In the genomic region with DNA sequence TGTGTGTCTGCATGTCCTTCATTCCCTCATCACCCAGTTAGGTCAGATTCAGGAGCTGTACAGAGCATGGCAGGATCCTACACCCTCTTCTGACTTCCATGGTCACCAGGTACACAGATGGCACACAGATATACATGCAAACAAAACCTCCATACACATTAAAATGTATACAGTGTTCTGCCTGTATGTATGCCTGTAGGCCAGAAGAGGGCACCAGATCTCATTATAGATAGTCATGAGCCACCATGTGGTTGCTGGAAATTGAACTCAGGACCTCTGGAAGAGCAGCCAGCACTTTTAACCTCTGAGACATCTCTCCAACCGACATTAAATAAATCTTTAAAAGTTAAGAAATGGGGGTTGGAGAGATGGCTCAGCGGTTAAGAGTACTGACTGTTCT, we compare ENCODE assay signal across 19 mouse cellular contexts. TPM values are rescaled to one million over a fixed set of nuclear protein-coding genes. Genes with fewer than 3 reads are reported as not detected.
DNase-seq lines count a peak whose midpoint lies in the region; ATAC-seq and TF ChIP-seq lines count a peak whose summit lies in the region.
"Had no signal": no experiment of that assay in that cellular context is flagged by ENCODE, and none has a peak within 500 bp of the region (broad histone marks: within the 10 kb centered on the region; RNA-seq: fewer than 3 reads in every experiment).

No protein-coding gene starts in this region.

- no peak for TF ChIP-seq EP300 in MEL (IDR thresholded peaks at IDR 0.05; ENCODE audit: low read depth in 1 of 2, low read length in 2 of 2)

- TF ChIP-seq POLR2A in MEL (IDR thresholded peaks at IDR 0.05; ENCODE audit: control insufficient read depth in 1 of 2, insufficient read depth in 1 of 2, low read depth in 1 of 2, low read length in 2 of 2, poor library complexity in 1 of 2): no peak

- no peak for ATAC-seq in kidney, postnatal 0 days (replicated peaks; ENCODE audit: low FRiP score, low read depth)
- ATAC-seq in midbrain, postnatal 0 days (ENCODE audit: low FRiP score): no peak
- no peak for ATAC-seq in midbrain, embryonic 14.5 days (ENCODE audit: low FRiP score, low TSS enrichment)
- ATAC-seq: CD4-positive, CD25-positive, alpha-beta regulatory T cell, adult 4 months; forebrain, embryonic 13.5 days; midbrain, embryonic 16.5 days had no signal

- H3K9ac ChIP-seq in kidney, postnatal 0 days (ENCODE audit: low read depth, low read length): no peak overlapping the region
- H3K9ac ChIP-seq in midbrain, postnatal 0 days (replicated peaks; ENCODE audit: low read length, poor library complexity, severe bottlenecking): no peak overlapping the region
- H3K9ac ChIP-seq in midbrain, embryonic 14.5 days (replicated peaks; ENCODE audit: low read length): no peak overlapping the region
- no peak overlapping the region for H3K9ac ChIP-seq in MEL (ENCODE audit: control insufficient read depth, low read depth, low read length, poor library complexity, severe bottlenecking)
- H3K9ac ChIP-seq: forebrain, embryonic 13.5 days; hindbrain, embryonic 13.5 days; liver, embryonic 13.5 days had no signal

- no peaks in the 10 kb centered on the region for H3K36me3 ChIP-seq in kidney, postnatal 0 days (ENCODE audit: insufficient read depth, low read length)
- H3K36me3 ChIP-seq in midbrain, postnatal 0 days (ENCODE audit: insufficient read depth, low read length): no peaks in the 10 kb centered on the region
- H3K36me3 ChIP-seq in midbrain, embryonic 14.5 days (ENCODE audit: control insufficient read depth, insufficient read depth, low read length): no peaks in the 10 kb centered on the region
- H3K36me3 ChIP-seq in MEL (ENCODE audit: control insufficient read depth in 1 of 2, insufficient read depth in 2 of 2, low read length in 2 of 2): peaks cover 0 to 2% of the 10 kb centered on the region in 2 experiments; a peak in 1 of 4 replicates
- peaks cover 2% of the 10 kb centered on the region for H3K36me3 ChIP-seq in limb, embryonic 10.5 days
- H3K36me3 ChIP-seq: hindbrain, embryonic 13.5 days; liver, embryonic 13.5 days had no signal

- H3K4me2 ChIP-seq in kidney, postnatal 0 days (ENCODE audit: low read length): no peak overlapping the region
- no peak overlapping the region for H3K4me2 ChIP-seq in midbrain, postnatal 0 days (ENCODE audit: low read depth, low read length, poor library complexity, severe bottlenecking)
- H3K4me2 ChIP-seq in midbrain, embryonic 14.5 days (ENCODE audit: low read length): no peak overlapping the region
- H3K4me2 ChIP-seq: forebrain, embryonic 13.5 days; heart, embryonic 11.5 days; hindbrain, embryonic 13.5 days; liver, embryonic 13.5 days had no signal

- H3K9me3 ChIP-seq in kidney, postnatal 0 days (replicated peaks; ENCODE audit: low read length): no peaks in the 10 kb centered on the region
- H3K9me3 ChIP-seq in midbrain, postnatal 0 days (ENCODE audit: low read length): no peaks in the 10 kb centered on the region
- no peaks in the 10 kb centered on the region for H3K9me3 ChIP-seq in midbrain, embryonic 14.5 days (ENCODE audit: control insufficient read depth, low read length)
- no peaks in the 10 kb centered on the region for H3K9me3 ChIP-seq in MEL (replicated peaks; ENCODE audit: insufficient read depth, low read length)
- H3K9me3 ChIP-seq in limb, embryonic 10.5 days (replicated peaks): no peaks in the 10 kb centered on the region
- H3K9me3 ChIP-seq: forebrain, embryonic 13.5 days; hindbrain, embryonic 13.5 days; liver, embryonic 13.5 days had no signal

- no peak overlapping the region for H3K27ac ChIP-seq in kidney, postnatal 0 days
- H3K27ac ChIP-seq in midbrain, postnatal 0 days (ENCODE audit: low read depth, low read length): no peak overlapping the region
- no peak overlapping the region for H3K27ac ChIP-seq in midbrain, embryonic 14.5 days (replicated peaks; ENCODE audit: low read depth, low read length)
- no peak overlapping the region for H3K27ac ChIP-seq in MEL (ENCODE audit: control insufficient read depth, low read depth, low read length)
- H3K27ac ChIP-seq in limb, embryonic 10.5 days: no peak overlapping the region
- H3K27ac ChIP-seq: forebrain, embryonic 13.5 days; hindbrain, embryonic 13.5 days; liver, embryonic 13.5 days had no signal

- H3K27me3 ChIP-seq in kidney, postnatal 0 days (ENCODE audit: insufficient read depth, low read length): no peaks in the 10 kb centered on the region
- H3K27me3 ChIP-seq in midbrain, postnatal 0 days (ENCODE audit: insufficient read depth, low read length): no peaks in the 10 kb centered on the region
- H3K27me3 ChIP-seq in midbrain, embryonic 14.5 days (ENCODE audit: control insufficient read depth, insufficient read depth, low read length): no peaks in the 10 kb centered on the region
- no peaks in the 10 kb centered on the region for H3K27me3 ChIP-seq in MEL (ENCODE audit: control insufficient read depth in 1 of 2, insufficient read depth in 2 of 2, low read length in 2 of 2)
- H3K27me3 ChIP-seq in limb, embryonic 10.5 days (ENCODE audit: low read depth, poor library complexity, severe bottlenecking): no peaks in the 10 kb centered on the region
- H3K27me3 ChIP-seq: forebrain, embryonic 13.5 days; hindbrain, embryonic 13.5 days; liver, embryonic 13.5 days had no signal

- 79% methylated on average over 2 of the region's 2 CpGs for WGBS in kidney, postnatal 0 days
- WGBS in midbrain, postnatal 0 days: 87% methylated on average over 2 of the region's 2 CpGs
- WGBS in midbrain, embryonic 14.5 days: 86% methylated on average over 2 of the region's 2 CpGs
- 87% methylated on average over 2 of the region's 2 CpGs for WGBS in limb, embryonic 10.5 days

- peak; percentile 53; the same call in 1 of the 2 replicates for TF ChIP-seq CTCF in kidney, postnatal 0 days (IDR thresholded peaks at IDR 0.05; ENCODE audit: low read depth)
- TF ChIP-seq CTCF in midbrain, postnatal 0 days (IDR thresholded peaks at IDR 0.05): peak; percentile 46
- peak in 2 of 3 experiments; percentile 29 to 51; a peak in 4 of 6 replicates for TF ChIP-seq CTCF in MEL (IDR thresholded peaks at IDR 0.05 in 2 of 3, conservative IDR thresholded peaks at IDR 0.05 in 1 of 3; ENCODE audit: control insufficient read depth in 1 of 3, insufficient read depth in 1 of 3, low read depth in 2 of 3, low read length in 3 of 3, poor library complexity in 1 of 3, severe bottlenecking in 1 of 3)

- H3K4me1 ChIP-seq in kidney, postnatal 0 days (replicated peaks; ENCODE audit: insufficient read depth, low read length): 0 out of 2 replicates have a peak, but pooled peaks cover 3% of the 10 kb centered on the region
- H3K4me1 ChIP-seq in midbrain, postnatal 0 days (ENCODE audit: insufficient read depth, low read length): no peaks in the 10 kb centered on the region
- H3K4me1 ChIP-seq in midbrain, embryonic 14.5 days (ENCODE audit: control insufficient read depth, insufficient read depth, low read length): no peaks in the 10 kb centered on the region
- 0 out of 4 replicates have a peak, but pooled peaks cover 0 to 5% of the 10 kb centered on the region in 2 experiments for H3K4me1 ChIP-seq in MEL (ENCODE audit: control insufficient read depth in 1 of 2, insufficient read depth in 2 of 2, low read length in 2 of 2)
- peaks cover 6% of the 10 kb centered on the region for H3K4me1 ChIP-seq in limb, embryonic 10.5 days

- no peaks in the 10 kb centered on the region; the same call in 1 of the 2 replicates for H3K79me2 ChIP-seq in MEL (ENCODE audit: control insufficient read depth, insufficient read depth, low read length, poor library complexity)

- TF ChIP-seq RAD21 in MEL (IDR thresholded peaks at IDR 0.05; ENCODE audit: low read depth, low read length): no peak; the same call in 1 of the 2 replicates

- H3K4me3 ChIP-seq in kidney, postnatal 0 days (replicated peaks; ENCODE audit: low read depth, low read length): no peak overlapping the region
- H3K4me3 ChIP-seq in midbrain, postnatal 0 days (ENCODE audit: low read depth, low read length): no peak overlapping the region
- no peak overlapping the region for H3K4me3 ChIP-seq in midbrain, embryonic 14.5 days (replicated peaks; ENCODE audit: low read depth, low read length)
- no peak overlapping the region for H3K4me3 ChIP-seq in MEL (ENCODE audit: control insufficient read depth in 1 of 2, insufficient read depth in 1 of 2, low read depth in 2 of 2, low read length in 2 of 2)
- H3K4me3 ChIP-seq in limb, embryonic 10.5 days: no peak overlapping the region
- H3K4me3 ChIP-seq: forebrain, embryonic 13.5 days; hindbrain, embryonic 13.5 days; liver, embryonic 13.5 days had no signal

- DNase-seq in kidney, postnatal 0 days (ENCODE audit: low spot score): no peak
- no peak for DNase-seq in kidney, adult 9 months
- no peak for DNase-seq in midbrain, postnatal 0 days (ENCODE audit: low spot score)
- DNase-seq in midbrain, embryonic 14.5 days: no peak
- DNase-seq in MEL (ENCODE audit: low read depth, low spot score): peak; percentile 22
- peak; percentile 10 for DNase-seq in limb, embryonic 10.5 days (ENCODE audit: low spot score)
- no peak for DNase-seq in frontal cortex, postnatal 25 days (ENCODE audit: low spot score in 2 of 2)
- DNase-seq in right cerebral cortex, adult 18-20 months: no peak
- DNase-seq: adrenal gland, adult 8-10 months; cerebellum, adult 9-10 months; kidney, adult 11 months; kidney, postnatal 10 days; liver, embryonic 13.5 days; lung, postnatal 14 days had no signal

TF ChIP-seq in MEL, 35 proteins besides CTCF, POLR2A, EP300 and RAD21 (continues in another document):
- TF ChIP-seq NRF1 (IDR thresholded peaks at IDR 0.05; ENCODE audit: insufficient read depth, low read depth, low read length, poor library complexity, severe bottlenecking): no peak

RNA-seq across cellular contexts. Expression of a gene that starts 2.6 kb away (rescaled TPM):
- 38.2 and 40.0 TPM in 2 replicates for polyA plus RNA-seq in kidney, postnatal 0 days (2015; fragmentation: Nextera tagmentation; extraction: Ambion mirVana)
- total RNA-seq in midbrain, postnatal 0 days (2014; rRNA removed): 18.5 and 18.8 TPM in 2 replicates
- polyA plus RNA-seq in midbrain, postnatal 0 days (2015; fragmentation: Nextera tagmentation; extraction: Ambion mirVana): 26.0 and 31.1 TPM in 2 replicates
- polyA plus RNA-seq in midbrain, embryonic 14.5 days (2014; fragmentation: Nextera tagmentation; extraction: Ambion mirVana): 29.8 and 34.3 TPM in 2 replicates
- total RNA-seq in MEL (2012; rRNA removed): 2.5 and 3.2 TPM in 2 replicates
- 10 to 100 TPM in 1 of 2 experiments, not detected in 1; 20.1 TPM for polyA plus RNA-seq in MEL (2012; ENCODE audit: insufficient read depth in 1 of 2, insufficient read length in 2 of 2, low read depth in 1 of 2, low replicate concordance in 2 of 2, missing spikeins in 1 of 2)
- polyA plus RNA-seq in limb, embryonic 10.5 days (2016; fragmentation: Nextera tagmentation; extraction: Ambion mirVana): 26.0 and 35.0 TPM in 2 replicates

RNA-seq across cellular contexts. Expression of a gene that starts 11.3 kb away (rescaled TPM):
- polyA plus RNA-seq in kidney, postnatal 0 days (2015; fragmentation: Nextera tagmentation; extraction: Ambion mirVana): 1.7 and 1.9 TPM in 2 replicates
- 12.2 and 15.0 TPM in 2 replicates for total RNA-seq in midbrain, postnatal 0 days (2014; rRNA removed)
- 2.9 and 3.3 TPM in 2 replicates for polyA plus RNA-seq in midbrain, postnatal 0 days (2015; fragmentation: Nextera tagmentation; extraction: Ambion mirVana)
- 3.3 TPM in 2 replicates for polyA plus RNA-seq in midbrain, embryonic 14.5 days (2014; fragmentation: Nextera tagmentation; extraction: Ambion mirVana)
- 0.20 and 0.39 TPM in 2 replicates for total RNA-seq in MEL (2012; rRNA removed)
- under 1 TPM in 1 of 2 experiments, not detected in 1; 0.32 TPM for polyA plus RNA-seq in MEL (2012; ENCODE audit: insufficient read depth in 1 of 2, insufficient read length in 2 of 2, low read depth in 1 of 2, low replicate concordance in 2 of 2, missing spikeins in 1 of 2)
- polyA plus RNA-seq in limb, embryonic 10.5 days (2016; fragmentation: Nextera tagmentation; extraction: Ambion mirVana): 0.96 and 1.0 TPM in 2 replicates
- polyA plus RNA-seq: CD4-positive, CD25-positive, alpha-beta regulatory T cell, adult 4 months had no signal

Comparison
In these comparisons a context has a peak if more than half of its experiments do, and no peak if none do; other contexts are left out.
1. DNase-seq: peak in MEL (single experiment) and limb, embryonic 10.5 days (single experiment); none in kidney, postnatal 0 days (single experiment), kidney, adult 9 months (single experiment), midbrain, postnatal 0 days (single experiment), midbrain, embryonic 14.5 days (single experiment), frontal cortex, postnatal 25 days (0 of 2) and right cerebral cortex, adult 18-20 months (single experiment).
2. Peak in every context shown above with its lines, with median percentiles within 50 percentile points of each other: CTCF ChIP-seq.